Mouse (Mus musculus): ENCODE data around the gene Nt5c3b. TPM values are rescaled to one million over a fixed set of nuclear protein-coding genes. Genes with fewer than 3 reads are reported as not detected.

The Nt5c3b gene
- total RNA-seq, 2 experiments from 2014 or later = 71.4 to 77.1 TPM

GRCm38 (mm10) chr11:100391081-100391883, 50.3 kb downstream of the Nt5c3b start:
- intact Hi-C loops (cut with DNase I) = no loop called here

DNA sequence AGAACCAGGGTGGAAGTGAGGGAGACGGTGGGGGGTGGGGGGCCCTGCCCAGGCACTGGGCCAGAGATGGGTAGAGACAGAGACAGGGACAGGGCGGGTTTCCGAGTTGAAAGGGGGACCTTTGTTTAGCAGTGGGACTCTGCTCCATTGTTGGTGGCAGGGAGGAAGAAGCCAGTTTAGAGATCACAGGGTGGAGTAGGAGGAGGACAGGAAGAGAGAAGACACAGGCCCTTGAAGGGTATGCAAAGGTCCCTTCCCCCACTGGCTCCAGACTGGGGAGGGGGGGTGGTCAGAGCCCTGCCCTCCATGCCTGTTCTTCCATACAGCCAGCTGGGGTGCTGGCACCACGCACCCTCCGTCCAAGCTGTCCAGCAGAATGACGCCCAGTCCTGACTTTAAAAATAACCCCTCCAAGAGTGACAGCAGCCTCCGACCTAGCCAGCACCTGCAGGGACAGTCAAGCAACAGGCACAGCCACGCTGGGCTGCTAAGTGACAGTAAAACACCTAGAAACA, 51.6 kb downstream of the Nt5c3b start:
- peak in 1 of 2 experiments; percentile 43 for DNase-seq (ENCODE audit: extremely low spot score in 1 of 2, low spot score in 2 of 2)
- intact Hi-C loops (cut with DNase I) = no loop called here

More at GRCm38 (mm10) chr11:100391081-100391883, 50.3 kb downstream of the Nt5c3b start:
- peak in 1 of 2 experiments; percentile 90 for DNase-seq (ENCODE audit: extremely low spot score in 1 of 2, low spot score in 2 of 2)

DNA sequence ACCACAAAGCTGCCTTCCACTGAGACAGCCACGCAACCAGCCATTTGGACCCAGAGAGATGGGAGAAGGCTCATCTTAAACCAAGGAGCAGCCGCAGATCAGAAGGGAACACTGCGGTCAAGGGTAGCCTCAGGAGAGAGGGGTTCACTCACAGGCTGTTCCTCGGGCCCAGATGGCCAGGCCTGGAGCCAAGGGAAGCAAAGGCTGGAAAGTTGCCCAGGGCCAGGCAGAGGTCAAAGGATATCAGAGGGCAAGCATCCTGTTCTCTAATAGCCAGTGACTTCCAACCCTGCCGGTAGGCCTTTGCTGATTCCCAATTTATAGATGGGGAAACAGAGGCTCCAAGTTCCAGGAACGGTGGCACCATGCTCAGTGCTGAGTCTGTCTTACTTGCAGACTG, 53.0 kb downstream of the Nt5c3b start:
- intact Hi-C loops (cut with DNase I) = no loop called here
- peak in 1 of 2 experiments; percentile 75 for DNase-seq (ENCODE audit: extremely low spot score in 1 of 2, low spot score in 2 of 2)

DNA sequence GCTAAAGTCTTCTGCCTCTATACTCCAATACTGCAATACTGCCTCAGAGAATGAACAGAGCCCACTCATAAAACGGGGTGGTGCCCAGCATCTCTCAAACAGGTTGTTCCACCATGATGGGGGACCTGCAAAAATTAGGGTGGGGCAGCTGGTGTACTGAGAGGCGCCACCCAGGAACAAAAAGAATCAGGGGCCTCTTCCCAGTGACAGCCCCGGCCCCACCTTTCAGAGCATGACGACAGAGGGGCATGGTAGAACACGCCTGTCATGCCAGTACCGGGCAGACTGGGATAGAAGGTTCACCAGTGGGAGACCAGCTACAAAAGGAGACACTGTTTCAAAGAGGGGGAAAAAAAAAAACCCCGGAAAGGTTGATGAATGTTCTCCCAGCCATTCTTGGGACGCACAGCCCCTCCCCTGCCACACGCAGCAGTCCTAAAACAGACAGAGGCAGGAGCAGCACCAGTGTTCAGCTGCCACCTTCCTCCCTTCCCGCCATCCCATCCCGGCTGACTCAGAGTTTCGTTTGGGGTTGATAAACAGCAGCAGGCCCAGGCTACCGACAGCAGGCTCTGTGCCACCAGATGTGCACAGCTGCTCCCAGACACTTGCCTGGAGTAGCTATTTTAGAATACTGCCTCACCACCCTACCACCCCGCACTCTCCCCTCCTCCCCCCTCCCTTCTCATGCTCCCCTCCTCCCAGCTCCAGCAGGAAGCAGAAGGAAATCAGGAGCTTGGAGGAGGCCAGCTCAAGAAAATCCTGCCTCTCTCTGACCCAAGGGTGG, 53.8 kb downstream of the Nt5c3b start:
- intact Hi-C loops (cut with DNase I) = no loop called here
- DNase-seq (ENCODE audit: extremely low spot score in 1 of 2, low spot score in 2 of 2) = peak in 1 of 2 experiments; percentile 67

GRCm38 (mm10) chr11:100387111-100387510, 54.5 kb downstream of the Nt5c3b start:
- DNase-seq (ENCODE audit: extremely low spot score in 1 of 2, low spot score in 2 of 2) = no peak
- intact Hi-C loops (cut with DNase I) = no loop called here

- no peak for DNase-seq (ENCODE audit: extremely low spot score in 1 of 2, low spot score in 2 of 2)
- intact Hi-C loops (cut with DNase I) = no loop called here
Observed at GRCm38 (mm10) chr11:100386586-100386985, 55.0 kb downstream of the Nt5c3b start.

- intact Hi-C loops (cut with DNase I) = no loop called here
Observed at GRCm38 (mm10) chr11:100385016-100385415, 56.6 kb downstream of the Nt5c3b start.

DNA sequence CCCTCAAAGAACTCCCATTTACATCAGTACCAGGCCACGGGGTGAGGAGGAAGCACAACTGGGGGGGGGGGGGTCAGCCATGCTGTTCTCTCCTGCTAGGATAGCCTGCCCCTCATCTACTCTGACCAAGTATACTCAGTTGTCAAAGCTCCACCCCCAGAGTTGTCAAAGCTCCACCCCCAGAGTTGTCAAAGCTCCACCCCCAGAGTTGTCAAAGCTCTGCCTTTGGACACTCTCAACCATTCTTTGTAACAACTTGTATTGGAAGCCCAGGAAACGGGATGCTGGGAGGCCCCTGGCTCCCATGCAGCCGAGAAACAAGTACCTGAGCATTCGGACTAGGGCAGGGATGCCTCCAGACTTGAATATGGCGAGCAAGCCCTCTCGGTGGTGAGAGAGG, 58.9 kb downstream of the Nt5c3b start:
- intact Hi-C loops (cut with DNase I) = no loop called here
- DNase-seq (ENCODE audit: extremely low spot score in 1 of 2, low spot score in 2 of 2) = no peak

More at GRCm38 (mm10) chr11:100385016-100385415, 56.6 kb downstream of the Nt5c3b start:
- no peak for DNase-seq (ENCODE audit: extremely low spot score in 1 of 2, low spot score in 2 of 2)

DNA sequence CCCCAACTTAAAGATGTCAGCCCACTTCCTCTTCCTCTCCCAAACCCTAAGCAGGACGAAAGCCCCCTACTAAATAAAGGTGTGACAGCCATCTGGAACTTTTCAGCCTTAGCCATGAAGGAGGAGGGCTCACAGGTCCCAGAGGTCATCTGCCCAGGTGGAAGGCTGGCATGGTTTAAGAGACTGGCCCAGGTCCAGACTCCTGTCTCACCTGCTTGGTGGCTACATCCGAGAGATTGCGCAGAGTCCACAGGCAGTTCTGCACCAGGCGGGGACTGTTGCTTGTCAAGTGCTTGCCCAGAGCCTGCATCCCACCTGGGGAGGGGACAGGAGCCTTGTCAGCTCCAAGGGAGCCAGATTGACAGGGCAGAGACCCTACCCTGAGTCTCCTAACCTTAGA, 62.3 kb downstream of the Nt5c3b start:
- intact Hi-C loops (cut with DNase I) = loop anchor here (5.0 kb wide), 1 partner anchor 98 kb away; no protein-coding TSS in a partner anchor
- no peak for DNase-seq (ENCODE audit: extremely low spot score in 1 of 2, low spot score in 2 of 2)

DNA sequence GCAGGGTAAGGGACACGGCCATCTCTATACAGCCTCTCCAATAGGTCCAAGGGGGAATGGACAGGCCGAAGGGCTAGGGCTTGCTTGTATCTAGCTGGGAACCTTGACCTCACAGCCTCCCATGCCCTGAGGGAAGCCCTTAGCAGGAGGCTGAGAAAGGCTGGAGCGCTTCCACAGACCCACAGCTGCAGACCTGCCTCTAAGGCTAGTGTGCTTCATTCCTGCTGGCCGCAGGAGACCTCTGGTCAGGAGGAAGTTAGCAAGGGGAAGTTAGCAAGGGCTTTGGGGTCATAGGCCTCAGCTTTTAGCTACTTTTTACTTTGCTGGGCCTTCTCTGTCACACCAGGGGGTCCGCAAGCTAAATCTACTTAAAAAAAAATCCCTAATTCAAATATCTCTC, 63.2 kb downstream of the Nt5c3b start:
- no peak for DNase-seq (ENCODE audit: extremely low spot score in 1 of 2, low spot score in 2 of 2)
- intact Hi-C loops (cut with DNase I) = loop anchor here (5.0 kb wide), 1 partner anchor 99 kb away; no protein-coding TSS in a partner anchor

- intact Hi-C loops (cut with DNase I) = loop anchor here (5.0 kb wide), 1 partner anchor 99 kb away; no protein-coding TSS in a partner anchor
- DNase-seq (ENCODE audit: extremely low spot score in 1 of 2, low spot score in 2 of 2) = no peak
Observed at GRCm38 (mm10) chr11:100377989-100378388, 63.6 kb downstream of the Nt5c3b start.

- intact Hi-C loops (cut with DNase I) = loop anchor here (5.0 kb wide), 1 partner anchor 100 kb away; no protein-coding TSS in a partner anchor
- no peak for DNase-seq (ENCODE audit: extremely low spot score in 1 of 2, low spot score in 2 of 2)
Observed at GRCm38 (mm10) chr11:100376746-100377389, 64.7 kb downstream of the Nt5c3b start.

- no peak for DNase-seq (ENCODE audit: extremely low spot score in 1 of 2, low spot score in 2 of 2)
- intact Hi-C loops (cut with DNase I) = loop anchor here (5.0 kb wide), 1 partner anchor 101 kb away; no protein-coding TSS in a partner anchor
Observed at GRCm38 (mm10) chr11:100376005-100376404, 65.6 kb downstream of the Nt5c3b start.

- DNase-seq (ENCODE audit: extremely low spot score in 1 of 2, low spot score in 2 of 2) = no peak
- intact Hi-C loops (cut with DNase I) = loop anchor here (5.0 kb wide), 1 partner anchor 102 kb away; no protein-coding TSS in a partner anchor
Observed at GRCm38 (mm10) chr11:100375127-100375526, 66.5 kb downstream of the Nt5c3b start.

Small RNA genes within 50 kb of the gene (microRNA-seq; reads per million reads assigned to microRNA genes)
- gene Gm27374 (not detected), gene Mir7116 (not detected)

Other genes with a start within 250 kb of the Nt5c3b start
- 1 to 10 TPM; 1.7 to 2.2 TPM for gene Krt9, start 248.6 kb downstream of the Nt5c3b start, total RNA-seq (2021)
- not detected for gene Krt14, start 234.3 kb downstream of the Nt5c3b start, total RNA-seq (2021)
- not detected for gene Krt16, start 192.9 kb downstream of the Nt5c3b start, total RNA-seq (2021)
- gene Krt17, start 180.8 kb downstream of the Nt5c3b start, total RNA-seq (2021) = not detected
- not detected for gene Krt42, start 171.9 kb downstream of the Nt5c3b start, total RNA-seq (2021)
- gene Eif1, start 121.9 kb downstream of the Nt5c3b start, total RNA-seq (2021) = 100 to 1,000 TPM; 770 to 774 TPM
- gene Gast, start 107.4 kb downstream of the Nt5c3b start, total RNA-seq (2021) = not detected
- gene Hap1, start 85.7 kb downstream of the Nt5c3b start, total RNA-seq (2021) = 100 to 1,000 TPM; 109 to 139 TPM
- 10 to 100 TPM; 46.3 to 49.9 TPM for gene Jup, start 44.0 kb downstream of the Nt5c3b start, total RNA-seq (2021)
- 1 to 10 TPM; 6.7 to 7.1 TPM for gene P3h4, start 27.0 kb downstream of the Nt5c3b start, total RNA-seq (2021)
- gene Fkbp10, start 26.1 kb downstream of the Nt5c3b start, total RNA-seq (2021) = 10 to 100 TPM; 12.2 to 13.1 TPM
- gene Klhl10, start 109 bp upstream of the Nt5c3b start, total RNA-seq (2021) = 1 to 10 TPM; 1.6 to 1.9 TPM
- 10 to 100 TPM; 64.3 to 67.2 TPM for gene Klhl11, start 30.9 kb upstream of the Nt5c3b start, total RNA-seq (2021)
- gene Acly, start 86.2 kb upstream of the Nt5c3b start, total RNA-seq (2021) = 100 to 1,000 TPM; 138 to 151 TPM
- gene Ttc25, start 103.8 kb upstream of the Nt5c3b start, total RNA-seq (2021) = under 1 TPM; 0.53 to 0.77 TPM
- 100 to 1,000 TPM in 1 of 2 experiments, 10 to 100 TPM in 1; 73.3 to 104 TPM for gene Cnp, start 133.1 kb upstream of the Nt5c3b start, total RNA-seq (2021)
- 10 to 100 TPM; 28.1 to 29.6 TPM for gene Nkiras2, start 177.4 kb upstream of the Nt5c3b start, total RNA-seq (2021)
- gene Dnajc7, start 178.4 kb upstream of the Nt5c3b start, total RNA-seq (2021) = 100 to 1,000 TPM; 234 to 253 TPM